Comparison of ENCODE assay signal across 21 mouse cellular contexts in genomic region chr3:91059211-91059610, GRCm38 (mm10). TPM values are rescaled to one million over a fixed set of nuclear protein-coding genes. Genes with fewer than 3 reads are reported as not detected.
DNase-seq lines count a peak whose midpoint lies in the region; ATAC-seq and TF ChIP-seq lines count a peak whose summit lies in the region.
"Had no signal": no experiment of that assay in that cellular context is flagged by ENCODE, and none has a peak within 500 bp of the region (broad histone marks: within the 10 kb centered on the region; RNA-seq: fewer than 3 reads in every experiment).

No protein-coding gene starts in this region.

- TF ChIP-seq CTCF in intestine, postnatal 0 days (IDR thresholded peaks at IDR 0.05; ENCODE audit: low read depth) = peak; percentile 34; the same call in 1 of the 2 replicates

- H3K4me1 ChIP-seq in intestine, postnatal 0 days (replicated peaks; ENCODE audit: control insufficient read depth, insufficient read depth, low read length) = no peaks in the 10 kb centered on the region
- no peaks in the 10 kb centered on the region for H3K4me1 ChIP-seq in intestine, embryonic 16.5 days (ENCODE audit: control insufficient read depth, insufficient read depth, low read length)
- H3K4me1 ChIP-seq in ES-E14 (ENCODE audit: control insufficient read depth in 2 of 2, insufficient read depth in 2 of 2, low read length in 2 of 2, poor library complexity in 1 of 2) = no peaks in the 10 kb centered on the region
- H3K4me1 ChIP-seq in midbrain, embryonic 16.5 days (ENCODE audit: control insufficient read depth, insufficient read depth, low read length) = no peaks in the 10 kb centered on the region
- H3K4me1 ChIP-seq: embryonic facial prominence, embryonic 10.5 days; hindbrain, embryonic 10.5 days; liver, embryonic 15.5 days had no signal

- intact Hi-C loops in gastrocnemius, postnatal 14 days (cut with DNase I; ENCODE audit: low total_unique reads) = no loop called here

- H3K36me3 ChIP-seq in intestine, postnatal 0 days (ENCODE audit: control insufficient read depth, insufficient read depth) = no peaks in the 10 kb centered on the region
- no peaks in the 10 kb centered on the region for H3K36me3 ChIP-seq in intestine, embryonic 16.5 days (ENCODE audit: control insufficient read depth, insufficient read depth, low read length)
- H3K36me3 ChIP-seq in ES-E14 (ENCODE audit: control insufficient read depth, insufficient read depth, low read length, poor library complexity, severe bottlenecking) = no peaks in the 10 kb centered on the region
- no peaks in the 10 kb centered on the region for H3K36me3 ChIP-seq in midbrain, embryonic 16.5 days (ENCODE audit: control insufficient read depth, insufficient read depth, low read length)
- H3K36me3 ChIP-seq: embryonic facial prominence, embryonic 10.5 days; hindbrain, embryonic 10.5 days; liver, embryonic 15.5 days had no signal

- H3K4me2 ChIP-seq in intestine, postnatal 0 days (replicated peaks; ENCODE audit: low read depth) = no peak overlapping the region
- no peak overlapping the region for H3K4me2 ChIP-seq in intestine, embryonic 16.5 days (ENCODE audit: low read depth, low read length)
- H3K4me2 ChIP-seq in midbrain, embryonic 16.5 days (ENCODE audit: low read length) = no peak overlapping the region
- H3K4me2 ChIP-seq: liver, embryonic 15.5 days had no signal

- H3K4me3 ChIP-seq in intestine, postnatal 0 days (ENCODE audit: low read depth, low read length) = no peak overlapping the region
- no peak overlapping the region for H3K4me3 ChIP-seq in intestine, embryonic 16.5 days (ENCODE audit: low read length)
- H3K4me3 ChIP-seq in ES-E14 (ENCODE audit: insufficient read depth in 1 of 2, low read depth in 1 of 2, low read length in 2 of 2, poor library complexity in 1 of 2, severe bottlenecking in 1 of 2) = no peak overlapping the region
- H3K4me3 ChIP-seq in midbrain, embryonic 16.5 days (ENCODE audit: low read depth, low read length) = no peak overlapping the region
- H3K4me3 ChIP-seq: embryonic facial prominence, embryonic 10.5 days; hindbrain, embryonic 10.5 days; liver, embryonic 15.5 days had no signal

- no peak overlapping the region for H3K9ac ChIP-seq in intestine, postnatal 0 days (ENCODE audit: low read depth, low read length)
- H3K9ac ChIP-seq in intestine, embryonic 16.5 days (ENCODE audit: low read depth, low read length) = no peak overlapping the region
- no peak overlapping the region for H3K9ac ChIP-seq in ES-E14 (ENCODE audit: insufficient read depth, low read depth, low read length, poor library complexity, severe bottlenecking)
- no peak overlapping the region for H3K9ac ChIP-seq in midbrain, embryonic 16.5 days (ENCODE audit: low read depth, low read length)
- H3K9ac ChIP-seq: liver, embryonic 15.5 days had no signal

- DNase-seq in 3T3-L1 (ENCODE audit: low read depth, low spot score) (peak; percentile 72), ES-E14 (ENCODE audit: low read depth, low spot score) (peak; percentile 47)
- DNase-seq in c-Kit-positive CD71-positive TER-119-positive erythroid progenitor cells, embryonic 14.5 days (ENCODE audit: low spot score) = peak; percentile 3
- DNase-seq in gastrocnemius, postnatal 14 days = no peak
- no peak for DNase-seq in spleen, postnatal 14 days (ENCODE audit: low spot score in 2 of 2)
- DNase-seq: cerebellum, adult 18-20 months; right cerebral cortex, postnatal 25 days; thymus, adult 2 months had no signal

- in situ Hi-C loops in ES-E14 (cut with MboI; ENCODE audit: low sequenced_read_pairs in 2 of 2, unreplicated experiment in 2 of 2) = no loop called here

- no peak for ATAC-seq in intestine, postnatal 0 days
- no peak for ATAC-seq in intestine, embryonic 16.5 days
- no peak for ATAC-seq in midbrain, embryonic 16.5 days

- 0% methylated on average over 1 of the region's 1 CpGs for WGBS in intestine, postnatal 0 days
- WGBS in intestine, embryonic 16.5 days = 2% methylated on average over 1 of the region's 1 CpGs
- 3% methylated on average over 1 of the region's 1 CpGs for WGBS in midbrain, embryonic 16.5 days

- H3K27me3 ChIP-seq in intestine, postnatal 0 days (replicated peaks; ENCODE audit: control insufficient read depth, insufficient read depth, low read length) = no peaks in the 10 kb centered on the region
- no peaks in the 10 kb centered on the region for H3K27me3 ChIP-seq in intestine, embryonic 16.5 days (replicated peaks; ENCODE audit: control insufficient read depth, insufficient read depth, low read length)
- H3K27me3 ChIP-seq in midbrain, embryonic 16.5 days (ENCODE audit: control insufficient read depth, insufficient read depth, low read depth, low read length) = no peaks in the 10 kb centered on the region
- H3K27me3 ChIP-seq: liver, embryonic 15.5 days had no signal

- no peaks in the 10 kb centered on the region for H3K9me3 ChIP-seq in intestine, postnatal 0 days (ENCODE audit: control insufficient read depth)
- no peaks in the 10 kb centered on the region for H3K9me3 ChIP-seq in intestine, embryonic 16.5 days (ENCODE audit: control insufficient read depth, low read length)
- no peaks in the 10 kb centered on the region for H3K9me3 ChIP-seq in ES-E14 (ENCODE audit: control insufficient read depth, insufficient read depth, low read depth, low read length)
- peaks cover 2% of the 10 kb centered on the region; the same call in 1 of the 2 replicates for H3K9me3 ChIP-seq in midbrain, embryonic 16.5 days (replicated peaks; ENCODE audit: control insufficient read depth, low read length, poor library complexity, severe bottlenecking)

- H3K27ac ChIP-seq in intestine, postnatal 0 days (ENCODE audit: low read depth, low read length) = no peak overlapping the region
- H3K27ac ChIP-seq in intestine, embryonic 16.5 days (ENCODE audit: low read length) = no peak overlapping the region
- no peak overlapping the region for H3K27ac ChIP-seq in ES-E14 (ENCODE audit: insufficient read depth, low read depth, low read length, poor library complexity, severe bottlenecking)
- H3K27ac ChIP-seq in midbrain, embryonic 16.5 days (ENCODE audit: low read length) = no peak overlapping the region
- H3K27ac ChIP-seq: embryonic facial prominence, embryonic 10.5 days; hindbrain, embryonic 10.5 days; liver, embryonic 15.5 days had no signal

TF ChIP-seq in ES-E14, 5 proteins besides CTCF, POLR2A, EP300 and RAD21:
- TF ChIP-seq CHD2 (IDR thresholded peaks at IDR 0.05; ENCODE audit: low read depth, low read length) (no peak), HCFC1 (IDR thresholded peaks at IDR 0.05; ENCODE audit: borderline replicate concordance, insufficient read depth, low read length) (no peak), MAFK (IDR thresholded peaks at IDR 0.05; ENCODE audit: insufficient read depth, low read depth, low read length) (no peak), ZNF384 (IDR thresholded peaks at IDR 0.05; ENCODE audit: low read depth, low read length) (no peak), ZC3H11A (IDR thresholded peaks at IDR 0.05; ENCODE audit: borderline replicate concordance, low read depth, low read length) (peak; percentile 13; the same call in 1 of the 2 replicates)
TF ChIP-seq in ES-E14: peak in this region for 1.

RNA-seq across cellular contexts. Expression of gene 9130204L05Rik, which starts 31.4 kb away (rescaled TPM):
- not detected in 2 replicates for polyA plus RNA-seq in intestine, postnatal 0 days (2015; fragmentation: Nextera tagmentation; extraction: Ambion mirVana)
- not detected in 2 replicates for polyA plus RNA-seq in intestine, embryonic 16.5 days (2015; fragmentation: Nextera tagmentation; extraction: Ambion mirVana)
- total RNA-seq in ES-E14 (2012; rRNA removed) = 0.54 and 1.2 TPM in 2 replicates
- polyA plus RNA-seq in midbrain, embryonic 16.5 days (2015; fragmentation: Nextera tagmentation; extraction: Ambion mirVana) = not detected in 2 replicates
- not detected for total RNA-seq in gastrocnemius, postnatal 14 days (2021)
- total RNA-seq: gastrocnemius, postnatal 4 days; layer of hippocampus, adult 8-10 months; left cerebral cortex, postnatal 14 days; monocyte, adult 5-6 weeks had no signal
- polyA plus RNA-seq: embryonic facial prominence, embryonic 10.5 days; heart, embryonic 14.5 days; hindbrain, embryonic 10.5 days; kidney, embryonic 14.5 days; liver, embryonic 15.5 days; neural tube, embryonic 14.5 days; thymus, adult 2 months had no signal

Comparison
In these comparisons a context has a peak if more than half of its experiments do, and no peak if none do; other contexts are left out.
1. DNase-seq: peak in 3T3-L1 (single experiment), ES-E14 (single experiment) and c-Kit-positive CD71-positive TER-119-positive erythroid progenitor cells, embryonic 14.5 days (single experiment); none in gastrocnemius, postnatal 14 days (single experiment) and spleen, postnatal 14 days (0 of 2).